8 mouse cellular contexts compared by ENCODE assay signal in the genomic region with DNA sequence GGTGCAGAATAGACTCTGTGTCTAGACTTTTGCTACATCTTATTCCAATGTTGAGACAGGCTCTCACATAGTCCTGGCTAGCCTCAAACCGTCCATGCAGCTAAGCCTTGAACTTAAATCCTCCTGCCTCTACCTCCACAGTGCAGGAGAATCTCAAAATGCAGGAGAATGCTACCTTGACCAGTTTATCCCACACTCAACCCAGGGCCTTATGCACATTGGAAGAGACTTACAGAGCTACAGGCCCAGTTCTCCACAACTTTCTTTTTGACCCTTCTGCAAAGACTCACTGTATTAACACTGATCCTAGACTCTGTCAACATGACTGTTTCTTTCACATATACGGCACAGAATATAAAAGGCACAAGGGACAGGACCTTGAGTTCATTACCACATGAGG. TPM values are rescaled to one million over a fixed set of nuclear protein-coding genes. Genes with fewer than 3 reads are reported as not detected.
DNase-seq lines count a peak whose midpoint lies in the region; ATAC-seq lines count a peak whose summit lies in the region.

No protein-coding gene starts in this region.

- H3K27me3 ChIP-seq in lung, embryonic 16.5 days (ENCODE audit: control insufficient read depth, insufficient read depth, low read depth, low read length): no peaks in the 10 kb centered on the region
- no peaks in the 10 kb centered on the region for H3K27me3 ChIP-seq in forebrain, embryonic 16.5 days (replicated peaks; ENCODE audit: control insufficient read depth, insufficient read depth, low read length)
- no peaks in the 10 kb centered on the region for H3K27me3 ChIP-seq in limb, embryonic 13.5 days
- H3K27me3 ChIP-seq in neural tube, embryonic 15.5 days (replicated peaks): no peaks in the 10 kb centered on the region

- WGBS in lung, embryonic 16.5 days: 44% methylated on average over 2 of the region's 2 CpGs
- 54% methylated on average over 2 of the region's 2 CpGs for WGBS in forebrain, embryonic 16.5 days
- 76% methylated on average over 2 of the region's 2 CpGs for WGBS in limb, embryonic 13.5 days
- WGBS in neural tube, embryonic 15.5 days: 78% methylated on average over 2 of the region's 2 CpGs

- peak overlapping the region; percentile 57 for H3K27ac ChIP-seq in lung, embryonic 16.5 days (ENCODE audit: low read length)
- H3K27ac ChIP-seq in forebrain, embryonic 16.5 days (ENCODE audit: low read length): no peak overlapping the region
- H3K27ac ChIP-seq in limb, embryonic 13.5 days: no peak overlapping the region; the same call in 1 of the 2 replicates
- H3K27ac ChIP-seq in neural tube, embryonic 15.5 days (replicated peaks): no peak overlapping the region

- H3K9ac ChIP-seq in lung, embryonic 16.5 days (ENCODE audit: low read length): peak overlapping the region; percentile 24; the same call in 1 of the 2 replicates
- H3K9ac ChIP-seq in forebrain, embryonic 16.5 days (replicated peaks; ENCODE audit: low read depth, low read length): 0 out of 2 replicates have a peak overlapping the region, but pooled peaks have one; percentile 5
- H3K9ac ChIP-seq in limb, embryonic 13.5 days: peak overlapping the region; percentile 36; the same call in 1 of the 2 replicates
- H3K9ac ChIP-seq in neural tube, embryonic 15.5 days (replicated peaks): no peak overlapping the region

- H3K4me3 ChIP-seq in lung, embryonic 16.5 days (ENCODE audit: low read length): peak overlapping the region; percentile 90
- no peak overlapping the region for H3K4me3 ChIP-seq in forebrain, embryonic 16.5 days (replicated peaks; ENCODE audit: low read length)
- H3K4me3 ChIP-seq in limb, embryonic 13.5 days: peak overlapping the region; percentile 84
- H3K4me3 ChIP-seq in neural tube, embryonic 15.5 days (replicated peaks): peak overlapping the region; percentile 80

- peaks cover 33% of the 10 kb centered on the region for H3K4me1 ChIP-seq in lung, embryonic 16.5 days (replicated peaks; ENCODE audit: control insufficient read depth, insufficient read depth, low read length)
- peaks cover 33% of the 10 kb centered on the region for H3K4me1 ChIP-seq in forebrain, embryonic 16.5 days (replicated peaks; ENCODE audit: control insufficient read depth, insufficient read depth, low read length)
- H3K4me1 ChIP-seq in limb, embryonic 13.5 days: peaks cover 39% of the 10 kb centered on the region
- H3K4me1 ChIP-seq in neural tube, embryonic 15.5 days: peaks cover 49% of the 10 kb centered on the region

- peak overlapping the region; percentile 86 for H3K4me2 ChIP-seq in lung, embryonic 16.5 days (ENCODE audit: low read depth, low read length)
- H3K4me2 ChIP-seq in forebrain, embryonic 16.5 days (ENCODE audit: low read length): peak overlapping the region; percentile 73
- peak overlapping the region; percentile 95 for H3K4me2 ChIP-seq in limb, embryonic 13.5 days (replicated peaks)
- H3K4me2 ChIP-seq in neural tube, embryonic 15.5 days: peak overlapping the region; percentile 88

- H3K36me3 ChIP-seq in lung, embryonic 16.5 days (ENCODE audit: control insufficient read depth, insufficient read depth, low read length): peaks cover 2% of the 10 kb centered on the region; the same call in 1 of the 2 replicates
- no peaks in the 10 kb centered on the region for H3K36me3 ChIP-seq in forebrain, embryonic 16.5 days (ENCODE audit: control insufficient read depth, insufficient read depth)
- H3K36me3 ChIP-seq in limb, embryonic 13.5 days: peaks cover 8% of the 10 kb centered on the region; the same call in 1 of the 2 replicates
- 0 out of 2 replicates have a peak, but pooled peaks cover 3% of the 10 kb centered on the region for H3K36me3 ChIP-seq in neural tube, embryonic 15.5 days

- H3K9me3 ChIP-seq in lung, embryonic 16.5 days (ENCODE audit: control insufficient read depth, low read length): no peaks in the 10 kb centered on the region
- H3K9me3 ChIP-seq in forebrain, embryonic 16.5 days (ENCODE audit: control insufficient read depth, low read length): no peaks in the 10 kb centered on the region
- no peaks in the 10 kb centered on the region for H3K9me3 ChIP-seq in limb, embryonic 13.5 days
- H3K9me3 ChIP-seq in neural tube, embryonic 15.5 days (replicated peaks): no peaks in the 10 kb centered on the region

- DNase-seq in lung, adult 18-20 months: no peak
- no peak for DNase-seq in ovary, postnatal 14 days (ENCODE audit: low spot score)
- no peak for DNase-seq in spleen, adult 12 weeks (ENCODE audit: low spot score)

- no peak for ATAC-seq in lung, embryonic 16.5 days (ENCODE audit: low read depth)
- ATAC-seq in forebrain, embryonic 16.5 days: no peak
- ATAC-seq in limb, embryonic 13.5 days (ENCODE audit: low FRiP score, low read depth): no peak
- no peak for ATAC-seq in neural tube, embryonic 15.5 days (ENCODE audit: low FRiP score)
- no peak for ATAC-seq in cerebellum, adult (ENCODE audit: insufficient number of reproducible peaks, low FRiP score, low TSS enrichment)

RNA-seq across cellular contexts. Expression of a gene that starts 1.9 kb away (rescaled TPM):
- 8.4 and 8.5 TPM in 2 replicates for polyA plus RNA-seq in lung, embryonic 16.5 days (2015; fragmentation: Nextera tagmentation; extraction: Ambion mirVana)
- polyA plus RNA-seq in forebrain, embryonic 16.5 days (2015; fragmentation: Nextera tagmentation; extraction: Ambion mirVana): 13.5 and 14.4 TPM in 2 replicates
- polyA plus RNA-seq in limb, embryonic 13.5 days (2015; fragmentation: Nextera tagmentation; extraction: Ambion mirVana): 12.0 and 13.8 TPM in 2 replicates
- 17.7 and 43.8 TPM in 2 replicates for polyA plus RNA-seq in neural tube, embryonic 15.5 days (2015; fragmentation: Nextera tagmentation; extraction: Ambion mirVana)
